Mouse (Mus musculus): ENCODE measurements around the gene Cfap20. TPM values are rescaled to one million over a fixed set of nuclear protein-coding genes. Genes with fewer than 3 reads are reported as not detected.

Gene Cfap20
- polyA plus RNA-seq, 1 experiment, result 58.0 TPM

DNA sequence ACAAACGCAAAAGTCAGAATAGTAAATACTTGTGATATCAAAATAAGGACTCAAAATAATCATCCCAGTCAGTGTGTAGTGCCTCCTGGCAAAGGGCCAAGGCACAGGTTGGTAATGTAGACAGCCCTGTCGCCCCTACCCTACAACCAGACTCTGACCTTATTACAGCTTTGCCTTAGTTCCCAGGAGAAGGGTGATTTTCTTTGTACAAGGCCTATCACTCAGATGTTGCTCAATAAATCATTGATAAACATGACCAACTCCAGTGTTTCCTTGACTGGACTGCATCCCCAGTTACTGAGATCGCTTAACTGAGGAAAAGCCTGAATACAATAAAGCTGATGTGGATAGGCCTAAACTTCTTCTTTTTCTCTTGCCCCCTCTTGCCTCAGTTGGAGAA lies 2.2 kb downstream of the Cfap20 start:
- H3K4me3 ChIP-seq (replicated peaks; ENCODE audit: control insufficient read depth, low read depth, low read length), result no peak overlapping the region
- no peak overlapping the region for H3K27ac ChIP-seq (ENCODE audit: control insufficient read depth, insufficient read depth, low read depth, low read length, poor library complexity)
- WGBS, result 58% methylated on average over 3 of the region's 3 CpGs
- no peaks in the 10 kb centered on the region; the same call in 1 of the 2 replicates for H3K4me1 ChIP-seq (ENCODE audit: control insufficient read depth, insufficient read depth, low read length)
- TF ChIP-seq CTCF (IDR thresholded peaks at IDR 0.05; ENCODE audit: control insufficient read depth, insufficient read depth, low read length) (no peak), POLR2A (IDR thresholded peaks at IDR 0.05; ENCODE audit: borderline replicate concordance, control insufficient read depth, low read depth, low read length) (no peak)

DNA sequence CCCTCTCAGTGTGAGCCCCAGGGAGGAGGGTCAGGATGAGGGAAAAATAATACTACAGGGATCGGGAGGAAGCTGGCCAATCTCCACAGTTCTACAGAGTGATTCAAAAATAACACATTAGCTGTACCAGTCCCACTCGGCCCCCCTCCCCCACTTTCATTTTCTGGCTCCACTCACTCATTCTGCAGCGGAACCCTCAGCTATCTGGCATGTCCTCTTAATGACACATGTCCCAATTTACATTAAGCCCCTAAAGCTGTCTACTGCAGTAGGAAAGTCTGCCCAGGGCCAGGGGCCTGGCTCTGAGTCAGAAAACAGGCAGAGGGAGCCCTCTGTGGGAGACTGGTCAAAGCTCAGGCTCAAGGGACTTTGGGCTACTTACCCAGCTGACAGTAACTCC lies 4.7 kb downstream of the Cfap20 start:
- H3K4me3 ChIP-seq (replicated peaks; ENCODE audit: control insufficient read depth, low read depth, low read length), result no peak overlapping the region
- TF ChIP-seq CTCF (IDR thresholded peaks at IDR 0.05; ENCODE audit: control insufficient read depth, insufficient read depth, low read length), result no peak
- TF ChIP-seq POLR2A (IDR thresholded peaks at IDR 0.05; ENCODE audit: borderline replicate concordance, control insufficient read depth, low read depth, low read length), result no peak
- H3K4me1 ChIP-seq (ENCODE audit: control insufficient read depth, insufficient read depth, low read length), result no peaks in the 10 kb centered on the region; the same call in 1 of the 2 replicates
- H3K27ac ChIP-seq (ENCODE audit: control insufficient read depth, insufficient read depth, low read depth, low read length, poor library complexity), result no peak overlapping the region
- WGBS, result 73% methylated on average over 3 of the region's 3 CpGs

- Histone ChIP-seq H3K4me3 (replicated peaks; ENCODE audit: control insufficient read depth, low read depth, low read length) (peak overlapping the region; percentile 27), H3K27ac (ENCODE audit: control insufficient read depth, insufficient read depth, low read depth, low read length, poor library complexity) (no peak overlapping the region), H3K4me1 (ENCODE audit: control insufficient read depth, insufficient read depth, low read length) (no peaks in the 10 kb centered on the region; the same call in 1 of the 2 replicates)
- 18% methylated on average over 12 of the region's 12 CpGs for WGBS
- peak; percentile 76 for TF ChIP-seq CTCF (IDR thresholded peaks at IDR 0.05; ENCODE audit: control insufficient read depth, insufficient read depth, low read length)
- no peak for TF ChIP-seq POLR2A (IDR thresholded peaks at IDR 0.05; ENCODE audit: borderline replicate concordance, control insufficient read depth, low read depth, low read length)
These were observed 6.8 kb downstream of the Cfap20 start for GRCm38 (mm10) chr8:95427594-95428535.

DNA sequence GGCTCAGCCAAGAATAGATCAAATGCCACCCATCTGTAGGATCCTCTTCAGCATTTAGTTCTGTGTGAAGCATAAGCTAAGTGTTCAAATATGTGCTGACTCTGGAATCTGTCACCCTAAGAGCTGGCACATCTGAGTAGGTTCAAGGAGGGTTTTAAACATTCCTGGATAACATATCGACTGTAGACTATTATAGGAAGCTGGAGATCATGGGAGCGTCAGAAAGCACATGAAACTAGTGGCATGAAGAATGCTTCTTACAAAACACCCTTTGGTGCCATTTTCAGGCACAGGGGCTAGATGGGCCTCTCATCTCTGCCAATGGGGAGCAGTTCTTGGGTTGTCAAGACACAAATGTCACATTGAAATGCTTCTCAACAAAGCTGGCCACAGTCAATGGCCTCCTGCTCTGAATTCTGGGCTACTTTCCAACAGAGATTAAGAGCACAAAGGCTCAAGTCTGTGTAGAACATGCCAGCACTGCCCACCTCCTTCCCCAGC lies 7.8 kb downstream of the Cfap20 start:
- no peak overlapping the region for H3K4me3 ChIP-seq (replicated peaks; ENCODE audit: control insufficient read depth, low read depth, low read length)
- TF ChIP-seq CTCF (IDR thresholded peaks at IDR 0.05; ENCODE audit: control insufficient read depth, insufficient read depth, low read length), result no peak
- no peak for TF ChIP-seq POLR2A (IDR thresholded peaks at IDR 0.05; ENCODE audit: borderline replicate concordance, control insufficient read depth, low read depth, low read length)
- 79% methylated on average over 2 of the region's 2 CpGs for WGBS
- H3K4me1 ChIP-seq (ENCODE audit: control insufficient read depth, insufficient read depth, low read length), result no peaks in the 10 kb centered on the region; the same call in 1 of the 2 replicates
- no peak overlapping the region for H3K27ac ChIP-seq (ENCODE audit: control insufficient read depth, insufficient read depth, low read depth, low read length, poor library complexity)

GRCm38 (mm10) chr8:95424682-95425081 lies 10.0 kb downstream of the Cfap20 start:
- no peaks in the 10 kb centered on the region; the same call in 1 of the 2 replicates for H3K4me1 ChIP-seq (ENCODE audit: control insufficient read depth, insufficient read depth, low read length)
- H3K27ac ChIP-seq (ENCODE audit: control insufficient read depth, insufficient read depth, low read depth, low read length, poor library complexity), result no peak overlapping the region
- H3K4me3 ChIP-seq (replicated peaks; ENCODE audit: control insufficient read depth, low read depth, low read length), result no peak overlapping the region
- no peak for TF ChIP-seq POLR2A (IDR thresholded peaks at IDR 0.05; ENCODE audit: borderline replicate concordance, control insufficient read depth, low read depth, low read length)
- TF ChIP-seq CTCF (IDR thresholded peaks at IDR 0.05; ENCODE audit: control insufficient read depth, insufficient read depth, low read length), result no peak
- 69% methylated on average over 7 of the region's 7 CpGs for WGBS

- Histone ChIP-seq H3K4me3 (replicated peaks; ENCODE audit: control insufficient read depth, low read depth, low read length) (no peak overlapping the region), H3K4me1 (ENCODE audit: control insufficient read depth, insufficient read depth, low read length) (no peaks in the 10 kb centered on the region), H3K27ac (ENCODE audit: control insufficient read depth, insufficient read depth, low read depth, low read length, poor library complexity) (no peak overlapping the region)
- no peak for TF ChIP-seq CTCF (IDR thresholded peaks at IDR 0.05; ENCODE audit: control insufficient read depth, insufficient read depth, low read length)
- no peak for TF ChIP-seq POLR2A (IDR thresholded peaks at IDR 0.05; ENCODE audit: borderline replicate concordance, control insufficient read depth, low read depth, low read length)
- 92% methylated on average over 14 of the region's 14 CpGs for WGBS
These were observed 12.4 kb downstream of the Cfap20 start for GRCm38 (mm10) chr8:95422193-95422810.

DNA sequence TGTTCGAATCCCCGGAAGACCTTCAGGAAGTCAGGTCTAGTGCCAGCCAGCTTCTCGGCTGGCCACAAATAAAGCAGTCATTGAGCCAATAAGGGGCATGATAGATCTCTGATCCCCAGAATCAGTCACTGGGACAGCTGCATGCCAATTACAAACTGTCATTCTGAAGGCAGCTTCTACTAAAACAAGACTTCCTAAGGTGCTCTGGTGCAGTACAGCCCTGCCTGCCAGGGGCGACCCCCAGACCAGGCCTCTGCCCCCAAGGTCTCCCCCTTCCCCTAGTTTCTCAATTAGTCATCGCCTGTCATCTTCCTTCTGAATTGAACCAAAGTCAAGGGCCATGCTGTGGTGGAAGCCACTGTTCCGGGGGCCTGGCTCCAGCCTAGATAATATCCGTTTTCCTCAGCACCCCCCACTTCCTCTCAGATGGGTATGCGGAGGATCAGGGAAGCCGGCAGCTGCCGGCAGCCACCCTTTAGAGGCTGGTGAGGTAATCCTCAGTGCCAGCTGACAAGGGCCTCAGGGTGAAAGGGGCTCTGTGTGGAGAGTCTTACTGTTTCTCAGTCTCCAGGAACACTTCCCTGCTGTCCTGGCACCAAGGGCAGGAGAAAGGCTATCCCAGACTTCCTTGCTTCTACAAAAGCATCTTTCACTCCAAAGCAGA lies 23.2 kb downstream of the Cfap20 start:
- WGBS, result 26% methylated on average over 10 of the region's 10 CpGs
- Histone ChIP-seq H3K4me3 (replicated peaks; ENCODE audit: control insufficient read depth, low read depth, low read length) (no peak overlapping the region), H3K27ac (ENCODE audit: control insufficient read depth, insufficient read depth, low read depth, low read length, poor library complexity) (no peak overlapping the region), H3K4me1 (ENCODE audit: control insufficient read depth, insufficient read depth, low read length) (no peaks in the 10 kb centered on the region)
- TF ChIP-seq POLR2A (IDR thresholded peaks at IDR 0.05; ENCODE audit: borderline replicate concordance, control insufficient read depth, low read depth, low read length) (no peak), CTCF (IDR thresholded peaks at IDR 0.05; ENCODE audit: control insufficient read depth, insufficient read depth, low read length) (no peak)

GRCm38 (mm10) chr8:95409518-95409917 lies 25.2 kb downstream of the Cfap20 start:
- H3K4me1 ChIP-seq (ENCODE audit: control insufficient read depth, insufficient read depth, low read length), result no peaks in the 10 kb centered on the region
- no peak overlapping the region for H3K4me3 ChIP-seq (replicated peaks; ENCODE audit: control insufficient read depth, low read depth, low read length)
- no peak overlapping the region for H3K27ac ChIP-seq (ENCODE audit: control insufficient read depth, insufficient read depth, low read depth, low read length, poor library complexity)
- TF ChIP-seq POLR2A (IDR thresholded peaks at IDR 0.05; ENCODE audit: borderline replicate concordance, control insufficient read depth, low read depth, low read length) (no peak), CTCF (IDR thresholded peaks at IDR 0.05; ENCODE audit: control insufficient read depth, insufficient read depth, low read length) (no peak)
- WGBS, result 75% methylated on average over 5 of the region's 5 CpGs
